Mouse (Mus musculus) CH12.LX (cell line): ENCODE measurements around the gene Ndufs2. TPM values are rescaled to one million over a fixed set of nuclear protein-coding genes. Genes with fewer than 3 reads are reported as not detected.

Source experiments
- DNase-seq: peaks from one replicate; pipeline ENCODE4 v3.0.0-alpha.2; 2013; ENCODE audit errors: extremely low read depth
- H3K27ac ChIP-seq: 2 replicates; pipeline ENCODE4 v1.5.1; 2012; ENCODE audit warnings: low read depth, mild to moderate bottlenecking, control low read depth, moderate library complexity; ENCODE audit not compliant: insufficient read depth
- H3K27me3 ChIP-seq: replicated peaks from 2 replicates; pipeline ENCODE3; 2012; ENCODE audit warnings: inconsistent platforms
- H3K36me3 ChIP-seq, 2 experiments: replicated peaks in 1 of 2; 2 replicates each; pipeline versions ENCODE3 to v1.6.1; 2012; ENCODE audit warnings: inconsistent platforms in 1 of 2, low read length in 1 of 2, mild to moderate bottlenecking in 1 of 2, mixed read lengths in 1 of 2, moderate library complexity in 1 of 2; ENCODE audit not compliant: control insufficient read depth in 1 of 2, insufficient read depth in 1 of 2
- H3K4me1 ChIP-seq, 2 experiments: 2 replicates each; pipeline ENCODE4 v1.6.1; 2012; ENCODE audit warnings: inconsistent platforms in 1 of 2, moderate library complexity in 1 of 2; ENCODE audit not compliant: insufficient read depth in 2 of 2, control insufficient read depth in 1 of 2
- H3K4me2 ChIP-seq: 2 replicates; pipeline ENCODE4 v1.6.1; 2012; ENCODE audit warnings: low read depth, mild to moderate bottlenecking, control low read depth; ENCODE audit not compliant: poor library complexity, insufficient read depth, severe bottlenecking
- H3K4me3 ChIP-seq, 3 experiments: fragments of 150-350 bp in 1 of 3; sonication (generic) in 1 of 3; replicated peaks in 1 of 3; 2 replicates each; pipeline versions ENCODE3 to v1.5.1; 2011 to 2012; ENCODE audit warnings: low read depth in 2 of 3, low read length in 2 of 3, mild to moderate bottlenecking in 2 of 3, moderate library complexity in 2 of 3, control low read depth in 1 of 3, improper control_type of control experiment in 1 of 3, inconsistent platforms in 1 of 3, mixed read lengths in 1 of 3; ENCODE audit not compliant: poor library complexity in 1 of 3
- H3K79me2 ChIP-seq: replicated peaks from 2 replicates; pipeline ENCODE4 v1.6.1; 2012; ENCODE audit warnings: mild to moderate bottlenecking, moderate library complexity; ENCODE audit not compliant: control insufficient read depth, poor library complexity, insufficient read depth, severe bottlenecking; ENCODE audit errors: extremely low read depth
- H3K9ac ChIP-seq: 2 replicates; pipeline ENCODE4 v1.6.1; 2012; ENCODE audit warnings: low read depth, mild to moderate bottlenecking, control low read depth, moderate library complexity; ENCODE audit not compliant: insufficient read depth
- H3K9me3 ChIP-seq: replicated peaks from 2 replicates; pipeline ENCODE3; 2012; ENCODE audit warnings: low read length, inconsistent platforms, mixed read lengths
- BHLHE40 ChIP-seq: IDR thresholded peaks from 2 replicates; pipeline ENCODE4 v1.6.1; 2011; ENCODE audit warnings: mild to moderate bottlenecking, low read depth, low read length, improper control_type of control experiment
- CHD1 ChIP-seq: IDR thresholded peaks from 2 replicates; pipeline ENCODE4 v1.6.1; 2012; ENCODE audit warnings: low read depth, low read length, improper control_type of control experiment, inconsistent platforms
- CHD2 ChIP-seq: IDR thresholded peaks from 2 replicates; pipeline ENCODE4 v1.6.1; 2011; ENCODE audit warnings: low read length, improper control_type of control experiment
- CTCF ChIP-seq, 2 experiments: IDR thresholded peaks in 1 of 2; conservative IDR thresholded peaks in 1 of 2; 2 replicates each; pipeline ENCODE4 v1.5.1; 2011 to 2012; ENCODE audit warnings: low read depth in 2 of 2, low read length in 2 of 2, improper control_type of control experiment in 1 of 2, inconsistent platforms in 1 of 2, mild to moderate bottlenecking in 1 of 2, moderate library complexity in 1 of 2
- ELF1 ChIP-seq: IDR thresholded peaks from 2 replicates; pipeline ENCODE4 v1.6.1; 2014; ENCODE audit warnings: low read depth, mild to moderate bottlenecking, inconsistent platforms, low read length, improper control_type of control experiment
- EP300 ChIP-seq: IDR thresholded peaks from 2 replicates; pipeline ENCODE4 v1.6.1; 2011; ENCODE audit warnings: low read length, improper control_type of control experiment
- ETS1 ChIP-seq: conservative IDR thresholded peaks from 2 replicates; pipeline ENCODE4 v1.6.1; 2012; ENCODE audit warnings: low read depth, mild to moderate bottlenecking, inconsistent platforms, low read length, improper control_type of control experiment, moderate library complexity
- GABPA ChIP-seq: IDR thresholded peaks from 2 replicates; pipeline ENCODE4 v1.6.1; 2012; ENCODE audit warnings: low read depth, low read length, improper control_type of control experiment, inconsistent platforms; ENCODE audit not compliant: insufficient replicate concordance
- HCFC1 ChIP-seq: IDR thresholded peaks from 2 replicates; pipeline ENCODE4 v1.6.1; 2012; ENCODE audit warnings: low read depth, mild to moderate bottlenecking, inconsistent platforms, low read length, improper control_type of control experiment
- IRF4 ChIP-seq: IDR thresholded peaks from 2 replicates; pipeline ENCODE4 v1.6.1; 2014; ENCODE audit warnings: low read depth, mild to moderate bottlenecking, inconsistent platforms, low read length, improper control_type of control experiment
- JUN ChIP-seq: IDR thresholded peaks from 2 replicates; pipeline ENCODE4 v1.6.1; 2011; ENCODE audit warnings: low read depth, mild to moderate bottlenecking, low read length, improper control_type of control experiment, moderate library complexity; ENCODE audit not compliant: insufficient read depth
- JUND ChIP-seq: conservative IDR thresholded peaks from 2 replicates; pipeline ENCODE4 v1.6.1; 2011; ENCODE audit warnings: low read depth, low read length, improper control_type of control experiment
- KAT2A ChIP-seq: IDR thresholded peaks from 2 replicates; pipeline ENCODE4 v1.6.1; 2012; ENCODE audit warnings: low read length, improper control_type of control experiment, inconsistent platforms; ENCODE audit not compliant: insufficient replicate concordance
- MAFK ChIP-seq: IDR thresholded peaks from 2 replicates; pipeline ENCODE4 v1.6.1; 2011; ENCODE audit warnings: low read length, improper control_type of control experiment; ENCODE audit not compliant: insufficient replicate concordance
- MAX ChIP-seq: IDR thresholded peaks from 2 replicates; pipeline ENCODE4 v1.6.1; 2011; ENCODE audit warnings: low read length, improper control_type of control experiment
- MAZ ChIP-seq: IDR thresholded peaks from 2 replicates; pipeline ENCODE4 v1.6.1; 2012; ENCODE audit warnings: low read depth, mild to moderate bottlenecking, inconsistent platforms, low read length, improper control_type of control experiment, moderate library complexity
- MEF2A ChIP-seq: IDR thresholded peaks from 2 replicates; pipeline ENCODE4 v1.6.1; 2014; ENCODE audit warnings: low read depth, mild to moderate bottlenecking, inconsistent platforms, low read length, improper control_type of control experiment, borderline replicate concordance
- MXI1 ChIP-seq: IDR thresholded peaks from 2 replicates; pipeline ENCODE4 v1.6.1; 2011; ENCODE audit warnings: mild to moderate bottlenecking, low read depth, low read length, improper control_type of control experiment
- MYC ChIP-seq: IDR thresholded peaks from 2 replicates; pipeline ENCODE4 v1.6.1; 2011; ENCODE audit warnings: low read depth, mild to moderate bottlenecking, improper control_type of control experiment, low read length
- NELFE ChIP-seq: IDR thresholded peaks from 2 replicates; pipeline ENCODE4 v1.6.1; 2011; ENCODE audit warnings: low read depth, low read length, improper control_type of control experiment
- NRF1 ChIP-seq: IDR thresholded peaks from 2 replicates; pipeline ENCODE4 v1.6.1; 2014; ENCODE audit warnings: low read depth, mild to moderate bottlenecking, inconsistent platforms, low read length, improper control_type of control experiment, moderate library complexity
- PAX5 ChIP-seq: IDR thresholded peaks from 2 replicates; pipeline ENCODE4 v1.6.1; 2012; ENCODE audit warnings: low read length, inconsistent platforms, mixed read lengths
- POLR2AphosphoS2 ChIP-seq: IDR thresholded peaks from 2 replicates; pipeline ENCODE4 v1.6.1; 2011; ENCODE audit warnings: low read depth, low read length, improper control_type of control experiment
- RAD21 ChIP-seq: IDR thresholded peaks from 2 replicates; pipeline ENCODE4 v1.6.1; 2011; ENCODE audit warnings: low read depth, mild to moderate bottlenecking, low read length, improper control_type of control experiment, moderate library complexity
- RCOR1 ChIP-seq: conservative IDR thresholded peaks from 2 replicates; pipeline ENCODE4 v1.6.1; 2012; ENCODE audit warnings: low read depth, mild to moderate bottlenecking, inconsistent platforms, low read length, improper control_type of control experiment
- SIN3A ChIP-seq: IDR thresholded peaks from 2 replicates; pipeline ENCODE4 v1.6.1; 2012; ENCODE audit warnings: low read length, improper control_type of control experiment, inconsistent platforms
- SMC3 ChIP-seq: IDR thresholded peaks from 2 replicates; pipeline ENCODE4 v1.6.1; 2011; ENCODE audit warnings: low read depth, low read length, improper control_type of control experiment
- TBP ChIP-seq: conservative IDR thresholded peaks from 2 replicates; pipeline ENCODE4 v1.6.1; 2011; ENCODE audit warnings: low read depth, low read length, improper control_type of control experiment
- TCF12 ChIP-seq: IDR thresholded peaks from 2 replicates; pipeline ENCODE4 v1.6.1; 2014; ENCODE audit warnings: low read depth, mild to moderate bottlenecking, inconsistent platforms, low read length, improper control_type of control experiment
- UBTF ChIP-seq: IDR thresholded peaks from 2 replicates; pipeline ENCODE4 v1.6.1; 2012; ENCODE audit warnings: low read depth, mild to moderate bottlenecking, inconsistent platforms, low read length, improper control_type of control experiment, moderate library complexity
- USF1 ChIP-seq: IDR thresholded peaks from 2 replicates; pipeline ENCODE4 v1.6.1; 2014; ENCODE audit warnings: low read depth, mild to moderate bottlenecking, inconsistent platforms, low read length, improper control_type of control experiment
- ZC3H11A ChIP-seq: IDR thresholded peaks from 2 replicates; pipeline ENCODE4 v1.6.1; 2012; ENCODE audit warnings: low read depth, mild to moderate bottlenecking, inconsistent platforms, low read length, improper control_type of control experiment
- ZKSCAN1 ChIP-seq: IDR thresholded peaks from 2 replicates; pipeline ENCODE4 v1.6.1; 2012; ENCODE audit warnings: low read depth, inconsistent platforms, low read length, improper control_type of control experiment, borderline replicate concordance
- ZMIZ1 ChIP-seq: IDR thresholded peaks from 2 replicates; pipeline ENCODE4 v1.6.1; 2012; ENCODE audit warnings: low read depth, mild to moderate bottlenecking, inconsistent platforms, low read length, improper control_type of control experiment
- ZNF384 ChIP-seq: IDR thresholded peaks from 2 replicates; pipeline ENCODE4 v1.6.1; 2012; ENCODE audit warnings: low read depth, low read length, improper control_type of control experiment, inconsistent platforms
- dilution Hi-C: fragments of 300-500 bp; cut with MboI; formaldehyde crosslinking; loops from 2 replicates; pipeline ENCODE4 v1.14.3; 2020; ENCODE audit warnings: low sequenced_read_pairs; ENCODE audit not compliant: extremely low pct_unique_long_range_greater_than_20kb, extremely low pct_ligation_motif_present
- in situ Hi-C: fragments of 300-500 bp; cut with MboI; formaldehyde crosslinking; loops from 3 replicates; pipeline ENCODE4 v1.14.3; 2019; ENCODE audit warnings: low sequenced_read_pairs, low pct_ligation_motif_present, low pct_unique_long_range_greater_than_20kb, mixed read lengths
- polyA plus RNA-seq: library from polyadenylated mRNA; unstranded; fragments of >175 nt; gene quantifications from 2 replicates; pipeline ENCODE4 v1.2.1, GENCODE M21; 2012; ENCODE audit warnings: low read depth; ENCODE audit not compliant: insufficient read length
- total RNA-seq, 2 experiments: library from RNA; depleted of rRNA; stranded (reverse); fragments of 300-350 nt in 1 of 2; fragments of >200 nt in 1 of 2; gene quantifications; 2 replicates each; pipeline ENCODE4 v1.2.3; 2012 to 2014

The Ndufs2 gene
- total and polyA plus RNA-seq, 3 experiments, result 242 to 265 (median 242) TPM

GRCm38 (mm10) chr1:171220871-171221270 is 30.3 kb downstream of the Ndufs2 start:
- Histone ChIP-seq H3K79me2 (no peaks in the 10 kb centered on the region), H3K27me3 (no peaks in the 10 kb centered on the region), H3K4me1 (peaks cover 9 to 27% of the 10 kb centered on the region in 2 experiments; a peak in 3 of 4 replicates), H3K9ac (peak overlapping the region; percentile 80; the same call in 1 of the 2 replicates), H3K4me3 (peak overlapping the region in 2 of 3 experiments; percentile 67 to 69), H3K36me3 (peaks cover 20 to 34% of the 10 kb centered on the region in 2 experiments), H3K9me3 (no peaks in the 10 kb centered on the region), H3K27ac (no peak overlapping the region), H3K4me2 (peak overlapping the region; percentile 93)
- TF ChIP-seq PAX5, result no peak
- no peak for TF ChIP-seq MAZ
- no peak for TF ChIP-seq MXI1
- TF ChIP-seq MYC, result no peak
- TF ChIP-seq NRF1, result no peak
- no peak; the same call in 1 of the 2 replicates for TF ChIP-seq TBP
- TF ChIP-seq TCF12, result no peak
- TF ChIP-seq IRF4, result no peak
- no peak for TF ChIP-seq ZMIZ1
- no peak for TF ChIP-seq GABPA
- no peak for TF ChIP-seq KAT2A
- TF ChIP-seq ZC3H11A, result no peak
- peak; percentile 58; the same call in 1 of the 2 replicates for TF ChIP-seq ELF1
- TF ChIP-seq MAFK, result peak; percentile 54; the same call in 1 of the 2 replicates
- no peak for TF ChIP-seq CHD2
- no peak for TF ChIP-seq CHD1
- no peak for TF ChIP-seq ETS1
- TF ChIP-seq RCOR1, result no peak
- no peak for TF ChIP-seq JUN
- TF ChIP-seq USF1, result no peak
- TF ChIP-seq ZKSCAN1, result no peak
- TF ChIP-seq BHLHE40, result no peak
- TF ChIP-seq RAD21, result peak; percentile 65
- peak; percentile 30; the same call in 1 of the 2 replicates for TF ChIP-seq MEF2A
- TF ChIP-seq NELFE, result no peak
- TF ChIP-seq ZNF384, result no peak
- no peak for TF ChIP-seq SIN3A
- peak; percentile 92 for TF ChIP-seq SMC3
- TF ChIP-seq UBTF, result no peak
- peak; percentile 63; the same call in 1 of the 2 replicates for TF ChIP-seq MAX
- no peak for TF ChIP-seq EP300
- no peak for TF ChIP-seq POLR2AphosphoS2
- TF ChIP-seq CTCF (conservative IDR thresholded peaks at IDR 0.05 in 1 of 2, IDR thresholded peaks at IDR 0.05 in 1 of 2; ENCODE audit: low read depth in 2 of 2, low read length in 2 of 2), result peak; percentile 76 to 88
- no peak; the same call in 1 of the 2 replicates for TF ChIP-seq HCFC1
- TF ChIP-seq JUND, result no peak
- peak; percentile 87 for DNase-seq
- in situ Hi-C loops (loop anchor here (5.0 to 10.0 kb wide), 2 partner anchors 109 to 326 kb away; partner anchors contain the start of gene Cfap126), dilution Hi-C loops (no loop called here)
